Mouse (Mus musculus) intestine, embryonic 14.5 days (tissue): ENCODE measurements around the gene Ahcyl1. TPM values are rescaled to one million over a fixed set of nuclear protein-coding genes. Genes with fewer than 3 reads are reported as not detected.

Experiments used
- ATAC-seq: fragments of 200-750 bp; cut with Nextera tagmentation; replicated peaks from 2 replicates; pipeline ENCODE4 v1.8.0; 2017; ENCODE audit warnings: low read depth, moderate number of reproducible peaks, moderate TSS enrichment, moderate library complexity; ENCODE audit not compliant: low FRiP score, low TSS enrichment
- DNase-seq: peaks from one replicate; pipeline ENCODE4 v3.0.0-alpha.2; 2018; ENCODE audit warnings: low spot score
- H3K27ac ChIP-seq: fragments of 300-500 bp; sonication (generic); 2 replicates; pipeline ENCODE4 v1.5.1; 2014; ENCODE audit warnings: low read depth, mild to moderate bottlenecking, control low read depth
- H3K27me3 ChIP-seq: fragments of 300-500 bp; sonication (generic); replicated peaks from 2 replicates; pipeline ENCODE4 v1.6.1; 2014; ENCODE audit warnings: low read length, control low read depth; ENCODE audit not compliant: control insufficient read depth, insufficient read depth
- H3K36me3 ChIP-seq: fragments of 300-500 bp; sonication (generic); 2 replicates; pipeline ENCODE4 v1.6.1; 2014; ENCODE audit warnings: low read length, control low read depth; ENCODE audit not compliant: control insufficient read depth, insufficient read depth
- H3K4me1 ChIP-seq: fragments of 300-500 bp; sonication (generic); replicated peaks from 2 replicates; pipeline ENCODE4 v1.6.1; 2014; ENCODE audit warnings: low read length, control low read depth, mixed read lengths; ENCODE audit not compliant: control insufficient read depth, insufficient read depth
- H3K4me2 ChIP-seq: fragments of 300-500 bp; sonication (generic); 2 replicates; pipeline ENCODE4 v1.6.1; 2014; ENCODE audit warnings: low read length
- H3K4me3 ChIP-seq: fragments of 300-500 bp; sonication (generic); 2 replicates; pipeline ENCODE4 v1.5.1; 2014; ENCODE audit warnings: low read depth, low read length, control low read depth, mixed read lengths
- H3K9ac ChIP-seq: fragments of 300-500 bp; sonication (generic); 2 replicates; pipeline ENCODE4 v1.6.1; 2014; ENCODE audit warnings: mild to moderate bottlenecking, low read length
- H3K9me3 ChIP-seq: fragments of 300-500 bp; sonication (generic); 2 replicates; pipeline ENCODE4 v1.6.1; 2016; ENCODE audit warnings: low read length, control low read depth; ENCODE audit not compliant: control insufficient read depth
- WGBS: fragments of 180-500 bp; shearing (Covaris S2); extraction: QIAGEN DNeasy Blood & Tissue Kit; methylation state at CpG from one replicate; pipeline ENCODE4 v1.1.7; 2014; 5-methylcytosine and 5-hydroxymethylcytosine counted together
- polyA plus RNA-seq: library from polyadenylated mRNA; unstranded; fragments of >200 nt; fragmentation: Nextera tagmentation; extraction: Ambion mirVana; gene quantifications from 2 replicates; pipeline ENCODE4 v1.2.1, GENCODE M21; 2014

Ahcyl1 gene
- polyA plus RNA-seq: 95.0 and 104 TPM in 2 replicates

DNA sequence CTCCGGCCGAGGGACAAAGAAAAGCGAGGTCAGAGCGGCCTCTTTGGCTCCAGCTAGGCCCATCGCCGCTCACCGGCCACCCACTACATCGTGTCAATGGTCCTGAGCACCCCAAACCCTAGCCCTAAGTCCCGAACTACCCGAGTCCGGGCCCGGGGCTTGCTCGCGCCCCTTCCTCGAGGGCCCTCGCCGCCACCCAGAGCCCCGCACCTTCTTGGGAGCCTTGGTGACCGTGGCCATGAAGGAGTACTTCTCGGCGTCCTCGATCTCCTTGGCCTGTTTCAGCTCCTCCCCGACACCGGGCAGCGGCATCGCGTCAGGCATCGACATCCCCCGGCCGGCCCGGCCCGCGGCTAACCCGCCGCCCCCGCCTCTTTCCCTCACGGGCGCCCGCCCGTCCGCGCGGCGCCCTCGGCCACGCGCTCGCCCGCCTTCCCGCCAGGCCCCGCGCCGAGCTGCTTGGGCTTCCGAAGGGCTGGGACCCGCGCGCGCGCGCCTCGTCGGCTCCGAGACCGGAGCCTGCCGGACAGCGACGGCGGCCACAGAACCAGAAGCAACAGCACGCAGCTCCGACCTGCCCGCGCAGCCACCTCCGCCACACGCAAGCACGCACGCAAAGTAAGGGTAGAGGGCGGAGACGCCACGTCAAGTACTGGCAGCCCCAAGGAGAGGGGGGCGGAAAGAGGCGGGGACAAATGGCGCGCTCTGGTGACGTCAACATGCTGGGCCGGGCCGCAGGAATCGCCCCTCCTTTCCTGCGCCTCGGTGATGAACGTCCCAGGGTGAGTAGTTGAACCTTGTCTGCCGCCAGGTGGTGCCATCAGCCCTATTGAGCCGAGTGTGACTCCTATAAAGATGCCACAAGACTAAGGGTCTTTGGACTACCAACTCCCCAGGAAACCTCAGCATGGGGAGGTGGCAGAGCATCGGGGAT is at the start of gene Ahcyl1:
TSS of gene Ahcyl1 (minus strand) at position 613 of the 934 bp plus-strand sequence.
- Histone ChIP-seq H3K9ac (peak within 1 kb of the TSS; percentile 98), H3K4me3 (peak within 1 kb of the TSS; percentile 92), H3K4me2 (peak within 1 kb of the TSS; percentile 89), H3K27me3 (no peaks in the 10 kb centered on the region), H3K4me1 (peaks cover 21% of the 10 kb centered on the region), H3K36me3 (no peaks in the 10 kb centered on the region), H3K27ac (peak within 1 kb of the TSS; percentile 90), H3K9me3 (no peaks in the 10 kb centered on the region)
- under 1% methylated on average over 90 of the region's 93 CpGs for WGBS
- ATAC-seq (peak; percentile 98), DNase-seq (peak; percentile 99)

DNA sequence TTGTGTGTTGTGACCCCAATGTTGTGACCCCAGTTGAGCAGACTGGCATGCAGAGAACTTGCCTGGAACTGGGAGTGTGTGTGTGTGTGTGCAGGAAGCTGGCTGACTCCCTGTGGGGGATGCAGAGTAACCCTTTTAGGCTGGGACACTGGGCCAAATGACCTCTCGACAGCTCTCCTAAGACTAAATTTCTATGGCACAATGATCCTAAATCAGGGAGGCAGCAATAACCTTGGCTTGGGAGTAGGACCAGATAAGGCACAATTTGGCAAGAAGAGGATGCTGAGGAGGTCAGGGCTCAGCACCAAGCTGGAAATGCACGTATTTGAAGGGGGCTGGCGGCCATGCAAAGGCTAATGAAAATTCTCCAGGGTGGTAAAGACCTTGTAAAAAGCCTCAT is 49.7 kb upstream of the Ahcyl1 start:
- Histone ChIP-seq H3K27ac (no peak overlapping the region), H3K36me3 (peaks cover 75% of the 10 kb centered on the region), H3K4me2 (no peak overlapping the region), H3K27me3 (no peaks in the 10 kb centered on the region), H3K9me3 (no peaks in the 10 kb centered on the region), H3K9ac (no peak overlapping the region), H3K4me1 (peaks cover 11% of the 10 kb centered on the region), H3K4me3 (no peak overlapping the region)
- DNase-seq (no peak), ATAC-seq (no peak)
- WGBS: 85% methylated on average over 3 of the region's 3 CpGs

DNA sequence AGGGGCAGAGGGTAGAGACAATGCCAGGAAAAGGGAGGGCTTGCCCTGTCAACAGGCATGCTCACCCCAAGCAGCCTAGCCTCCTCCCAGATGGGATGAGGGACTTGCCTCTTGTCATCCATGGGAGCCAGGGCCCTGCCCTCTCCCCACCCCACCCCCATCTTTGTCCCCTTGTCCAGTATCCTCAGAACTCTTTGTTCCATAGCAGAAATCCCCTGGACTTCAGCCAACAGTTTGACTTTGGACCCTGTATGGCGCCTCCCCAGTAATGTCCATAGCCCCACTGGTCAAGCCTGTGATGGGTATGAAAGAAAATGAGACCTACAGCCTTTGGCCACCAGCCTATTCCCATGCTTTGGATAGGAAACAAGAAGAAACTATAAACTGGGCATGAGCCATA is 47.3 kb upstream of the Ahcyl1 start:
- peak; percentile 46 for DNase-seq
- ATAC-seq: no peak
- peaks cover 54% of the 10 kb centered on the region for H3K36me3 ChIP-seq
- no peak overlapping the region for H3K27ac ChIP-seq
- no peak overlapping the region for H3K9ac ChIP-seq
- no peak overlapping the region for H3K4me2 ChIP-seq
- H3K4me3 ChIP-seq: no peak overlapping the region
- 86% methylated on average over 1 of the region's 1 CpGs for WGBS
- no peaks in the 10 kb centered on the region for H3K9me3 ChIP-seq
- no peaks in the 10 kb centered on the region for H3K27me3 ChIP-seq
- peaks cover 28% of the 10 kb centered on the region for H3K4me1 ChIP-seq

DNA sequence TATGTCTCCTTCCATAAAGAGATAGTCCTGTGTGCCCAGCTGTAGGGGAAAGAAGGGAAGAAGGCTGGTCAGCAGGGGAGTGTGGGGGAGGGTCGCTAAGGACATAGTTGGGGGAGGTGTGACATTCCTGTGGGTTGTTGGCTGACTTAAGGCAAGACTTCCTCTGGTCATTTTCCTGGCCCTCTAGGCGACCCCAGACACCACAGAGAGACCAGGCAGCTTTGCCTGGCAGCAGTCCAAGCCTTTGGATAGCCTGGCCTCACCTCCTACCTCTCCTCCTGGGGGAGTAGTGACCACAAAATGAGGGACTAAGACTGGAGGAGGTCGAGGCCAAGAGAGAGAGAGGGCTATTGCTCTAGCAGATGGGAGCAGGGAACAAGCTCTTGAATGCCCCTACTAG is 46.7 kb upstream of the Ahcyl1 start:
- H3K27me3 ChIP-seq: no peaks in the 10 kb centered on the region

DNA sequence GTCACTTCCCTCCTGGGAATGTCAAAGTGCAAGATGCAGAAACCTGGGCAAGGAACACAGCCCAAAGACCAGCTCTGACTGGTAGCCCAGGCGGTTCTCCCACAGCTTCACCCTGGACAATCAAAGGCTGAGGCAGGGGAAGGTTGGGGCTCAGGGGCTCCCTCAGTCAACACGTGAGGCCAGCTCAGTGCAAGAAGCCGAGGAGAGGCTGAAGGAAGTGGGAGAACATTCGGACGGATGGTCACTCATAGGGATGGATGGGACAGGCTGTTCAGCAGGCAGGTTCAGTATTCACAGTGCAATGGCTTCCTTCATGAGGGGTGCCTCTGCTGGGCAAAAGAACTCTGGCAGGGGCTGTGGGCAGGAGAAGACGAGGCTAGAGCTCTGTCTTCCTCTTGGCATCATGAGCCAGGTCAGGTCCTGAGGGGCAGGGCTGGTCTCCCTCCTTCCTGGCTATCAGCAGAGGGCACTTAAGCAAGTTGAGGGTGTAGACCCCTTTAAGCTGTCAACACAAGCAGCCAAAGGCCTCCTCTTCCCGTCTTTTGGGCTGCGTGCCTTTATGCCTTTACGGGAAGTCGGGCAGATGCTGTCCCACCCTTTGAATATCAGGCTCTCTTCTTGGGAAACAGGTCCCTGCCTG is 45.8 kb upstream of the Ahcyl1 start:
- no peaks in the 10 kb centered on the region for H3K27me3 ChIP-seq
- H3K4me1 ChIP-seq: peaks cover 28% of the 10 kb centered on the region
- H3K4me2 ChIP-seq: no peak overlapping the region
- H3K9me3 ChIP-seq: no peaks in the 10 kb centered on the region
- H3K36me3 ChIP-seq: peaks cover 44% of the 10 kb centered on the region
- no peak for ATAC-seq
- no peak overlapping the region for H3K4me3 ChIP-seq
- peak overlapping the region; percentile 68; the same call in 1 of the 2 replicates for H3K27ac ChIP-seq
- peak; percentile 49 for DNase-seq
- no peak overlapping the region for H3K9ac ChIP-seq
- 91% methylated on average over 10 of the region's 10 CpGs for WGBS

More for the DNA sequence above, 46.7 kb upstream of the Ahcyl1 start:
- 35% methylated on average over 3 of the region's 3 CpGs for WGBS
- Histone ChIP-seq H3K27ac (no peak overlapping the region), H3K4me2 (no peak overlapping the region), H3K9me3 (no peaks in the 10 kb centered on the region), H3K4me1 (peaks cover 28% of the 10 kb centered on the region), H3K9ac (no peak overlapping the region), H3K4me3 (no peak overlapping the region), H3K36me3 (peaks cover 49% of the 10 kb centered on the region)
- no peak for ATAC-seq
- peak; percentile 48 for DNase-seq

DNA sequence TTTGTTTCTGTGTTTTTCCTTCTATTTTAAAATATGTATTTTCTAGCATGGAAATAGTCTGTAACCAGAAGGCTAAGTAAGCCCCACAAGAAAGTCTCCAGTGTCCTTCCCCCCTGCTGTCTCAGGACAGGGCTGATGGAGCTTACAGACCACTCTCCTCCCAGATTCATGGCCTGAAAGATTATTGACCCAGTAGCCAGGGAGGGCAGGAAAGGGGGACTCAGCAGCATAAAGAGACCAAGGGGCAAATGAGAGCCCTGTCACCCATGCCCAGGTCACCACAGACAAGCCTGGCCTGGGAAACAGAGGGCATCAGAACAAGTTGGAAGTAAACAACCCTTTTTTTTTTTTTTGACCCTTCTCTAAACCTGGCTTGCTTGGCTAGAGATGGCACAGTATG is 45.0 kb upstream of the Ahcyl1 start:
- no peaks in the 10 kb centered on the region for H3K27me3 ChIP-seq
- no peak overlapping the region for H3K4me3 ChIP-seq
- H3K9ac ChIP-seq: no peak overlapping the region
- no peak for ATAC-seq
- peaks cover 36% of the 10 kb centered on the region for H3K36me3 ChIP-seq
- H3K9me3 ChIP-seq: no peaks in the 10 kb centered on the region
- peak overlapping the region; percentile 68; the same call in 1 of the 2 replicates for H3K27ac ChIP-seq
- H3K4me2 ChIP-seq: no peak overlapping the region
- DNase-seq: no peak
- H3K4me1 ChIP-seq: peaks cover 28% of the 10 kb centered on the region

DNA sequence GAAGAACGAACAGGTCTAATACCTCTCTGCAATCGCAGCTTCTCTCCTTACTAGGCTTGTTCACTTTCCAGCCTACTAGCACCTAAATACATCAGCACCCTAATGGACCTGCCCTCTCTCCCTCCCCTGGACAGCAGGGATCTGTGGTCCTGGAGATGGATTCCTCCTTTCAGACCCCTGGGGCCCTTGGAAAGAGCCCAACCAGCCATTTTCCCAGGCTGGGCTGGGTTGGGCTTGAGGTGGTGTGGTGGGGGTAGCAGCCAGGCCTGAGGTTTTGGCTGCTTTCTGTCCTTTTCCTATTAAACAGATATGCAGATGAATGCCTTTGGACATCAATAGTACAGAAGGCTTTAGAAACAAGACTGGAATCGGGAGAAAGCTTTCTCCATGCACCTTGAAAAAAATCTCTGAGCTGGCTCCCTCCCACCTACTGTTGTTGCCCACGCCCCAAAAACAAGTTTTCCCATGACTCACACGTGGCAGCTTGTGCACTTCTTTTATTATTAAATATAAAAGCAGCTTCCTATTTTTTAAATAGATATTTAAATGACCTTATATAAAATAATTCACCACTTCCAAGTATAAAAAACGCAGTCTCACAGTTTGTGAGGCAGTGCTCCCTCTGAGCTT is 44.3 kb upstream of the Ahcyl1 start:
- Histone ChIP-seq H3K4me1 (peaks cover 28% of the 10 kb centered on the region), H3K9ac (no peak overlapping the region), H3K9me3 (no peaks in the 10 kb centered on the region), H3K4me3 (no peak overlapping the region), H3K27me3 (no peaks in the 10 kb centered on the region), H3K36me3 (peaks cover 29% of the 10 kb centered on the region), H3K27ac (peak overlapping the region; percentile 68), H3K4me2 (no peak overlapping the region)
- DNase-seq (peak; percentile 88), ATAC-seq (peak; percentile 88)
- WGBS: 4% methylated on average over 6 of the region's 6 CpGs

DNA sequence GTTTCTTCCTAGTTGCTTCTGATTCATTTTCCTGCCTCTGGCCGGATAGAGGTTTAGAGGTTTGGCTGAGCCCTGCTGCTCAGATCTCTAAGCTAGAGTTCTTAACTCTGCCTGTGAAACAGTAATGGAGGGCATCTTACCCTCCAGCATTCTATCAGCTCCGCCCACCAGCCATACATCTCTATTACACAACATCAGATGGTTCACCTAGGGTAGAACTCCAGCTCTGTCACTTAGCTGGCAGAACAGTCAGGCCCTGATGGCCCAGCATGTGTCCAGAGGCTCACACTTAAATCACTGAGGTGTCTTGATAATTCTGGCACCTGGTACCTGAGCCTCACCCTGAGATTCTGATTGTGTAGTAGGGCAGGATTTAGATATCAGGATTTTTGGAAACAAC is 43.6 kb upstream of the Ahcyl1 start:
- 52% methylated on average over 2 of the region's 2 CpGs for WGBS
- ATAC-seq (no peak), DNase-seq (no peak)
- H3K9me3 ChIP-seq: no peaks in the 10 kb centered on the region
- H3K27ac ChIP-seq: peak overlapping the region; percentile 68
- H3K4me1 ChIP-seq: peaks cover 28% of the 10 kb centered on the region
- H3K9ac ChIP-seq: no peak overlapping the region
- H3K4me2 ChIP-seq: no peak overlapping the region
- no peaks in the 10 kb centered on the region for H3K27me3 ChIP-seq
- H3K4me3 ChIP-seq: no peak overlapping the region
- H3K36me3 ChIP-seq: peaks cover 26% of the 10 kb centered on the region
